Mouse (Mus musculus) kidney, embryonic 14.5 days (tissue): ENCODE results near the gene Eif4e. TPM values are rescaled to one million over a fixed set of nuclear protein-coding genes. Genes with fewer than 3 reads are reported as not detected.
"Not testable (repeated sequence)": the region's sequence is repeated elsewhere in the genome, so short reads cannot be mapped to it uniquely, and the experiment has no call there.

ENCODE experiments used
- ATAC-seq: fragments of 200-750 bp; cut with Nextera tagmentation; 2 replicates; pipeline ENCODE4 v1.8.0; 2017; ENCODE audit warnings: moderate number of reproducible peaks, mild to moderate bottlenecking, moderate TSS enrichment, moderate library complexity; ENCODE audit not compliant: low FRiP score, low TSS enrichment
- H3K27ac ChIP-seq: fragments of 300-500 bp; sonication (generic); 2 replicates; pipeline ENCODE4 v1.5.1; 2014; ENCODE audit warnings: low read depth, mild to moderate bottlenecking, low read length, moderate library complexity, mixed read lengths
- H3K27me3 ChIP-seq: fragments of 300-500 bp; sonication (generic); 2 replicates; pipeline ENCODE4 v1.6.1; 2014; ENCODE audit warnings: mild to moderate bottlenecking, low read length; ENCODE audit not compliant: control insufficient read depth, insufficient read depth
- H3K36me3 ChIP-seq: fragments of 300-500 bp; sonication (generic); 2 replicates; pipeline ENCODE4 v1.6.1; 2014; ENCODE audit warnings: low read length, mixed read lengths; ENCODE audit not compliant: control insufficient read depth, insufficient read depth
- H3K4me1 ChIP-seq: fragments of 300-500 bp; sonication (generic); 2 replicates; pipeline ENCODE4 v1.6.1; 2014; ENCODE audit warnings: low read length, mixed read lengths; ENCODE audit not compliant: control insufficient read depth, insufficient read depth
- H3K4me2 ChIP-seq: fragments of 300-500 bp; sonication (generic); replicated peaks from 2 replicates; pipeline ENCODE4 v1.6.1; 2014; ENCODE audit warnings: low read depth, mild to moderate bottlenecking, low read length
- H3K4me3 ChIP-seq: fragments of 300-500 bp; sonication (generic); 2 replicates; pipeline ENCODE4 v1.5.1; 2014; ENCODE audit warnings: mild to moderate bottlenecking, low read length
- H3K9ac ChIP-seq: fragments of 300-500 bp; sonication (generic); 2 replicates; pipeline ENCODE4 v1.6.1; 2014; ENCODE audit warnings: low read depth, mild to moderate bottlenecking, low read length, moderate library complexity
- H3K9me3 ChIP-seq: fragments of 300-500 bp; sonication (generic); 2 replicates; pipeline ENCODE4 v1.6.1; 2016; ENCODE audit warnings: low read length; ENCODE audit not compliant: control insufficient read depth
- WGBS: fragments of 180-500 bp; shearing (Covaris S2); extraction: QIAGEN DNeasy Blood & Tissue Kit; methylation state at CpG from one replicate; pipeline ENCODE4 v1.1.7; 2014; 5-methylcytosine and 5-hydroxymethylcytosine counted together
- polyA plus RNA-seq: library from polyadenylated mRNA; unstranded; fragments of >200 nt; fragmentation: Nextera tagmentation; extraction: Ambion mirVana; gene quantifications from 2 replicates; pipeline ENCODE4 v1.2.1, GENCODE M21; 2014

Eif4e gene
- polyA plus RNA-seq, 1 experiment from 2014 or later: 426 TPM

GRCm38 (mm10) chr3:138546678-138547077 is 20.7 kb downstream of the Eif4e start:
- H3K4me1 ChIP-seq: no peaks in the 10 kb centered on the region
- H3K4me2 ChIP-seq: no peak overlapping the region
- H3K27me3 ChIP-seq: no peaks in the 10 kb centered on the region
- no peak overlapping the region for H3K27ac ChIP-seq
- ATAC-seq: no peak
- H3K9ac ChIP-seq: no peak overlapping the region
- H3K4me3 ChIP-seq: no peak overlapping the region
- H3K36me3 ChIP-seq: peaks cover 25% of the 10 kb centered on the region
- H3K9me3 ChIP-seq: no peaks in the 10 kb centered on the region
- WGBS: 84% methylated on average over 2 of the region's 2 CpGs

GRCm38 (mm10) chr3:138549045-138549444 is 23.1 kb downstream of the Eif4e start:
- Histone ChIP-seq H3K9ac (no peak overlapping the region), H3K9me3 (no peaks in the 10 kb centered on the region), H3K4me2 (no peak overlapping the region), H3K36me3 (peaks cover 44% of the 10 kb centered on the region), H3K4me3 (no peak overlapping the region), H3K27me3 (no peaks in the 10 kb centered on the region), H3K27ac (no peak overlapping the region), H3K4me1 (no peaks in the 10 kb centered on the region)
- WGBS: 87% methylated on average over 4 of the region's 4 CpGs
- no peak for ATAC-seq

DNA sequence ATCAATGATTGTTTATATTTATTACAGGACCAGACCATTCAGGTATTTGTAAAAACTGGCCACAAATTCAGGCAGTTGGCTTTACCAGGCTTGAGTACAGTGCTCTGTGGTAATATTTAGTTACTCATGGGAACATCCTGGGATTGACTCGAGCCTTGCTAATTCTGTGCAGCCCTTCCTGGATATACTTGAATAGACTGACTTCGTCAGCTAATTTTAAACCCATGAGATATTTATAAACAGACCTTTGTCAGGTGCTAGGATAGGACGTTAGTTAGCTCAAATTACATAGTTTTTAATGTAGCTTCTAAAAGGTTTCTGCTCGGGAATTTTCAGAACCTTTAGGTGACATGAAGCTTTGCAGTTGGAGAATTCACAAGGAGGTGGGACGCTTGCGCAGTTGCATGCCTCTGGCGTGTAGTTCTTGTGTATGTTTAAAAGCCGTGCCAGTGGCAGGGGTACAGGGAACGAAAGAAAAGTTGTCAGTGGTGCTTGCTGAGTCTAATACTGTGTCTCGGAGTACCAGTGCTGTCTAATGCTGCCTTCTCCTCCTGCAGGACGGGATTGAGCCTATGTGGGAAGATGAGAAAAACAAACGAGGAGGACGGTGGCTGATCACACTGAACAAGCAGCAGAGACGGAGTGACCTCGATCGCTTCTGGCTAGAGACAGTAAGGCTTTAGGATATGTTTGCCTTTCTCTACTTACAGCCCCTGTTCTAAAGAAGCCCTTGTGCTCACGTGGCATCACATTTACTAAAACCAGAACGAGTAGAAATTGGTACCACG is 24.6 kb downstream of the Eif4e start:
- H3K36me3 ChIP-seq: peaks cover 46% of the 10 kb centered on the region
- no peak overlapping the region for H3K4me3 ChIP-seq
- no peaks in the 10 kb centered on the region for H3K4me1 ChIP-seq
- no peak for ATAC-seq
- no peak overlapping the region for H3K4me2 ChIP-seq
- no peak overlapping the region for H3K9ac ChIP-seq
- H3K9me3 ChIP-seq: no peaks in the 10 kb centered on the region
- H3K27me3 ChIP-seq: no peaks in the 10 kb centered on the region
- H3K27ac ChIP-seq: no peak overlapping the region
- WGBS: 91% methylated on average over 19 of the region's 19 CpGs

- H3K4me3 ChIP-seq, H3K27ac ChIP-seq, H3K4me2 ChIP-seq, H3K4me1 ChIP-seq, H3K9ac ChIP-seq, ATAC-seq, H3K27me3 ChIP-seq, H3K9me3 ChIP-seq: not testable (repeated sequence)
- 96% methylated on average over 8 of the region's 8 CpGs for WGBS
- peaks cover 64% of the 10 kb centered on the region for H3K36me3 ChIP-seq
Measured at GRCm38 (mm10) chr3:138555279-138555678, 29.3 kb downstream of the Eif4e start.

- ATAC-seq: 0 out of 2 replicates have a peak, but pooled peaks have one; percentile 22
- no peaks in the 10 kb centered on the region for H3K9me3 ChIP-seq
- H3K27me3 ChIP-seq: no peaks in the 10 kb centered on the region
- no peak overlapping the region for H3K4me2 ChIP-seq
- peaks cover 38% of the 10 kb centered on the region for H3K36me3 ChIP-seq
- H3K27ac ChIP-seq: no peak overlapping the region
- H3K9ac ChIP-seq: no peak overlapping the region
- no peak overlapping the region for H3K4me3 ChIP-seq
- no peaks in the 10 kb centered on the region for H3K4me1 ChIP-seq
- 75% methylated on average over 4 of the region's 4 CpGs for WGBS
Measured at GRCm38 (mm10) chr3:138558529-138558928, 32.5 kb downstream of the Eif4e start.

- H3K4me2 ChIP-seq: no peak overlapping the region
- H3K27ac ChIP-seq: no peak overlapping the region
- 81% methylated on average over 5 of the region's 5 CpGs for WGBS
- H3K27me3 ChIP-seq: no peaks in the 10 kb centered on the region
- H3K9ac ChIP-seq: no peak overlapping the region
- no peak overlapping the region for H3K4me3 ChIP-seq
- peaks cover 33% of the 10 kb centered on the region for H3K36me3 ChIP-seq
- H3K4me1 ChIP-seq: no peaks in the 10 kb centered on the region
- 0 out of 2 replicates have a peak, but pooled peaks have one; percentile 15 for ATAC-seq
- no peaks in the 10 kb centered on the region for H3K9me3 ChIP-seq
Measured at GRCm38 (mm10) chr3:138560242-138560641, 34.3 kb downstream of the Eif4e start.

DNA sequence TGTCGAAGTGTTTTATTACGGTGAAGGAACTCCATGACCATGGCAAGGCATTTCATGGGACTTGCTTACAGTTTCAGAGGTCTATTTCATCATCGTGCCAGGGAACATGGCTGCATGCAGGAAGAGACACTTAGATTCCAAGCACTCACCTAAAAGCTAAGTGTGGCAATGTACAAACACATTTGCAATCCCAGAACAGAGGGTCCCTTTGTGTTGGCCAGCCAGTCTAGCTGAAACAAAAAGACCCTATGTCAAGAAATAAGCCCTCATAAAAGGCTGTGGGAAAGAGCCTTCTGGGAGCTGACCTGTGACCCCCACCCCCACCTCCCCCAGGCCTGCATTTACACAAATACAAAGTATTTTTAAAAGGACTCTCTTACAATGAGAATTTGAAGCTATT is 34.9 kb downstream of the Eif4e start:
- H3K4me2 ChIP-seq: no peak overlapping the region
- no peak overlapping the region for H3K9ac ChIP-seq
- 56% methylated on average over 3 of the region's 3 CpGs for WGBS
- H3K4me1 ChIP-seq: no peaks in the 10 kb centered on the region
- ATAC-seq: no peak
- H3K27me3 ChIP-seq: no peaks in the 10 kb centered on the region
- H3K27ac ChIP-seq: no peak overlapping the region
- no peaks in the 10 kb centered on the region for H3K9me3 ChIP-seq
- H3K36me3 ChIP-seq: peaks cover 33% of the 10 kb centered on the region
- no peak overlapping the region for H3K4me3 ChIP-seq

GRCm38 (mm10) chr3:138578867-138579266 is 52.9 kb downstream of the Eif4e start:
- H3K27me3 ChIP-seq: no peaks in the 10 kb centered on the region
- WGBS: 90% methylated on average over 10 of the region's 10 CpGs
- H3K4me3 ChIP-seq: no peak overlapping the region
- H3K4me2 ChIP-seq: no peak overlapping the region
- H3K27ac ChIP-seq: no peak overlapping the region
- no peaks in the 10 kb centered on the region for H3K4me1 ChIP-seq
- H3K9me3 ChIP-seq: 0 out of 2 replicates have a peak, but pooled peaks cover 8% of the 10 kb centered on the region
- H3K9ac ChIP-seq: no peak overlapping the region
- H3K36me3 ChIP-seq: no peaks in the 10 kb centered on the region
- no peak for ATAC-seq

DNA sequence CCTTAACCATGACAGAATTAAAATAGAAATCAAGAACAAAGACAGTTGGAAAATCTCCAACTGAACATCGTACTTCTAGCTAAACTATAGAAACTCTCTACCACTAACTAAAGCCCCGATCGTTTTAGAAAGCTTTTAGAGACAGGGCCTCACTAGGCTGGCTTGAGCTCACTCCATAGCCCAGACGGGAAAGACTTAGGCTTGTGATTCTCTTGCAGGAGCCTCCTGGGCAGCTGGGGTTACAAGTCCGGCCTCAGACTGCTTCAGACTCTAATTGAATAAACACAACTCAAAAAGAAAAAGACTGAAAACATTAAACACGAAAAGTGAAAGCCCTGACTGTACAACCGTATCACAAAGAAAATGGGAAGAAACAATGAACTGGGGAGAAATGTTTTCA is 60.2 kb downstream of the Eif4e start:
- no peak overlapping the region for H3K4me2 ChIP-seq
- H3K4me1 ChIP-seq: no peaks in the 10 kb centered on the region
- H3K27me3 ChIP-seq: no peaks in the 10 kb centered on the region
- H3K4me3 ChIP-seq: no peak overlapping the region
- no peak overlapping the region for H3K27ac ChIP-seq
- H3K9ac ChIP-seq: no peak overlapping the region
- H3K36me3 ChIP-seq: no peaks in the 10 kb centered on the region
- ATAC-seq: no peak
- WGBS: 52% methylated on average over 7 of the region's 7 CpGs
- 0 out of 2 replicates have a peak, but pooled peaks cover 7% of the 10 kb centered on the region for H3K9me3 ChIP-seq
